Mouse (Mus musculus): ENCODE results near the gene Khsrp. TPM values are rescaled to one million over a fixed set of nuclear protein-coding genes. Genes with fewer than 3 reads are reported as not detected.
A peak's percentile ranks its signal among the peaks of the same experiment; 100 is the strongest.

The Khsrp gene
- polyA plus RNA-seq, 1 experiment, result 44.9 TPM

- peak; percentile 85 for DNase-seq (ENCODE audit: low read depth)
These were observed 42.3 kb downstream of the Khsrp start for GRCm38 (mm10) chr17:56988921-56989430.

- DNase-seq (ENCODE audit: low read depth), result no peak
These were observed 42.9 kb downstream of the Khsrp start for GRCm38 (mm10) chr17:56988441-56988840.

DNA sequence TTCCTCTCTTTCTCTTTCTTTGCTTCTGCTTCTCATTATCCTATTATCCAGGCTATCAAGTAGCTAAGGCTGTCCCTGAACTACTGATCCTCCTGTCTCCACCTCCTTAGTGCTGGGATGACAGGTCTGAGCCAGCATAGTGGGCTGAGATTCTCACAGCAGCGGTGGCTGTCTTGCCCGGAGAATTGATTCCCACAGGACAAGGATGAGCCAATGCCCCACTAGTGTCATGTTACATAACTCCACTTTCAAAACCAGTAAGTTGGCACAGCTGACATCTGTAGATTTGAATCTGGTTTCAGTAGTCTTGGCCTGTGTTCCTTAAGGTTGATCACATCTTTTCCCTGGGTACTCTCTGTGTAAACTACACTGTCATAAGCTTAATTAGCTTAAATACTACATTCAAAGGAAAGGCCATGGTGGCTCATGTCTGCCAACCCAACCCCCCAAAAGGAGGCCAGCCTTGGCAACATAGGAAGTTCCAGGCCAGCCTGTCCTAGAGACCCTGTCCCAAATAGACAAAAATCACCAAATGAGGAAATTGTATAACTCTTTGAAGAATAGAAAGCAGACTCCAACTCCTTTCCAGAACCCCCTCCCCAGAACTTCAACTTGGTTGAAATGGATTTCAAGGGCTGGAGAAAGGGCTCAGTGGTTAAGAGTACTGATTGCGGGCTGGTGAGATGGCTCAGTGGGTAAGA is 45.1 kb downstream of the Khsrp start:
- peak; percentile 59 for DNase-seq (ENCODE audit: low read depth)

- DNase-seq (ENCODE audit: low read depth), result no peak
These were observed 45.7 kb downstream of the Khsrp start for GRCm38 (mm10) chr17:56985656-56986055.

DNA sequence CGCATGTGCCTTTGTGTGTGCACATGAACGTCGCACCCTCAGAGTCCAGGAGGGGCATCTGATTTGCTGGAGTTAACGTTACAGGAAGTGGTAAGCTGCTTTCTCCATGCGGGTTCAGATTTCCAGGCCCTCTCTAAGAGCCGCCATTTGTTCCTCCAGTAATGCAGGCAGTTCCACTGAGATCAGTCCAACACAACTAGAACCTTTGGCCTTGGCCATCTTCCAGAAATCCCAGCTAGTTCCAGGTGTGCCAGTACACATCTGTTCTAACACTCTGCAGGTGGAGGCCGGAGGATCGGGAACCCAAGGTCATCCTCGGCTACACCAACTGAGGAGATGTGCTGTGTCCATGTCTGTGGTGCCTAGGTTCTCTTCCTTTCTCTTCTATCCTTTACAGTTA is 46.4 kb downstream of the Khsrp start:
- no peak for DNase-seq (ENCODE audit: low read depth)

DNA sequence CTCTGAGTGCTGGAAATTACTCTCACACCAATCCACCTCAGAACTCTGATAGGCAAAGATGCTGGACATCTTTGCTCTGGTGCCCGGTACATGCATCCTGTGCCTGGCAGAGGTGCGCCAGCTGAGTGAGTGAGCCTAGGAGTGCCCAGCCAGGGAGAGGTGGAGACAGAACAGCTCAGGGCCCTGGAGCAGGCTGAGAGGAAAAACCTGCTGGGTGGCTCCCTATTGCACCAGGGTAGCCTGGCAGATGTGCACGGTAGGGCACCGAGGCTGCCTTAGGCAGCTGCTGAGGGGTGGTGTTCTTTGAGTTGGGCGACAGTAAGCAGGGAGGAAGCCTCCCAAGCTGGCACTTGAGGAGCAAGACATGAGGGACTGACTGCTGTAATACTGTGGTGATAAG is 49.3 kb downstream of the Khsrp start, which contains the start of gene Acer1:
TSS of gene Acer1 (minus strand) at position 114 of the 400 bp plus-strand sequence.
- peak; percentile 58 for DNase-seq (ENCODE audit: low read depth)

DNA sequence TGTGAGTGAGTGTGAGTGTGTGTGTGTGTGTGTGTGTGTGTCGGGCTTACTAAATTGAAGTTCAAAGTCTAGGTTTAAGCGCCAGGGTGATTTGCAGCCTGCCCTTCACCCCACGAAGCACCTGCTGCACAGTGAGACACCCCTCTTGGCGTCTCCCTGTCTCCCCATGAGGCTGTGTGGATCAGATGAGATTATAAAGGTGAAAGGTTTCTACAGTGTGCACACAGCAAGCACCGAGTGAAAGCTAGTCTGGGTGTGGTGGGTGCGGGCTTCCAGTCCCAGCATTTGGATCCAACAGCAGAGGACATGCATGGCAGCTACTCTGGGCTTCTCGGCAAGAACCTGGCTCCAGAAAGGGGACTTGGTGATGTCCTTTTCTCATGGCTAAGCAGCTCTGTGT is 50.3 kb downstream of the Khsrp start:
- no peak for DNase-seq (ENCODE audit: low read depth)

DNA sequence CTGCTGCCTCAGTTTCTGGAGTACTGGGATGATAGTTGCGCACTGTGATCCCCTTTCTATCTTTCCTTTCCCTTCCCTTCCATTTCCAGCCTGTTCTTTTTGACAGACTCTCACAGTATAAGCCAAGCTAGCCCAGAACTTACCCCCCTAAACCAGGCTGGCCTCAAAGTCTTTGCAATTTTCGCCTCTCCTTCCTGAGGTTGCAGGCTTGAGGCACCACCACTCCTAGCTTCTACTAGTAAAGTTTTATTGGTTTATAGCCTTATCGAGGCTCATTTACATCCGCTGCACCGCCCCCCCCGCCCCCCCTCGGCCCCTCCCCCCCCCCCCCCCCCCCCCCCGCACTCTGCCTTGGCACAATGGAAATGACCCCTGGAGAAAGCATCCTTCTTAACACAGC is 51.8 kb downstream of the Khsrp start:
- DNase-seq (ENCODE audit: low read depth), result no peak

- DNase-seq (ENCODE audit: low read depth), result no peak
These were observed 54.6 kb downstream of the Khsrp start for GRCm38 (mm10) chr17:56976531-56977390.

- no peak for DNase-seq (ENCODE audit: low read depth)
These were observed 55.9 kb downstream of the Khsrp start for GRCm38 (mm10) chr17:56975391-56975790.

DNA sequence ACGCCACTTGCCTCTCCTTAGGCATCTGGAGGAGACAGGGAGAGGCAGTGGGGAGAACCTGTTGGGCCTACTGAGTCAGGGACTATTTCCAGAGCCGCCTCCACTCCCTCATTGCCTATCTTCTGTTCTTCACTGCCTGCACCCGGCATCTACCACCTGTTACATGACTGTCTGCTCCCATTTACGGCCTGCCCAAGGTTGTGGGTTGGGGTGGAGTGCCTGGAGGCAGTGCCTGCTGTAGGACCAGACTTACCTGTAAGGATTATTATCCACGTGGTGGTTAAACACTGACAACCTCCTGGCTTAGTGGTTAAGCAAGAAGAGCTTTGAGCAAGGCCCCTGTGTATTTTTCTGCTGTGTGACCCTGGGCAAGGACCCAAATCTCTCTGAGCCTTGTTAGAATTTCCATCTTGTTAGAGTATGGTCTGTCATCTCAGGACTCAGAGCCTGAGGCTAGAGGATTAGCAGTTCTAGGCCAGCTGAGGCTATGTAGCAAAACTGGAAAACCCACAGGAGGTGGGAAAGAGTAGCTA is 56.5 kb downstream of the Khsrp start:
- peak; percentile 85 for DNase-seq (ENCODE audit: low read depth)

GRCm38 (mm10) chr17:56973956-56974707 is 57.2 kb downstream of the Khsrp start:
- DNase-seq (ENCODE audit: low read depth), result no peak

Other genes with a start within 250 kb of the Khsrp start
- gene Rfx2, start 200.5 kb downstream of the Khsrp start, polyA plus RNA-seq (2012; rRNA removed), result 11.2 and 13.1 TPM in 2 replicates
- gene Acsbg2, start 157.1 kb downstream of the Khsrp start, polyA plus RNA-seq (2012; rRNA removed), result 0.74 and 1.5 TPM in 2 replicates
- gene 1700061G19Rik, start 156.0 kb downstream of the Khsrp start, polyA plus RNA-seq (2012; rRNA removed), result 0.23 and 0.38 TPM in 2 replicates
- gene Mllt1, start 96.1 kb downstream of the Khsrp start, polyA plus RNA-seq (2012; rRNA removed), result 33.6 and 36.4 TPM in 2 replicates
- not detected in 2 replicates for gene Acer1, start 49.4 kb downstream of the Khsrp start, polyA plus RNA-seq (2012; rRNA removed)
- 171 and 183 TPM in 2 replicates for gene Clpp, start 41.2 kb downstream of the Khsrp start, polyA plus RNA-seq (2012; rRNA removed)
- gene Alkbh7, start 34.2 kb downstream of the Khsrp start, polyA plus RNA-seq (2012; rRNA removed), result 32.3 and 38.3 TPM in 2 replicates
- not detected in 2 replicates for gene Pspn, start 31.5 kb downstream of the Khsrp start, polyA plus RNA-seq (2012; rRNA removed)
- gene Gtf2f1, start 20.2 kb downstream of the Khsrp start, polyA plus RNA-seq (2012; rRNA removed), result 32.5 and 37.8 TPM in 2 replicates
- 0.20 and 0.47 TPM in 2 replicates for gene Gm17949, start 20.1 kb downstream of the Khsrp start, polyA plus RNA-seq (2012; rRNA removed)
- 0.12 and 0.29 TPM in 2 replicates for gene Slc25a41, start 10.1 kb upstream of the Khsrp start, polyA plus RNA-seq (2012; rRNA removed)
- 38.7 and 47.6 TPM in 2 replicates for gene Crb3, start 27.6 kb upstream of the Khsrp start, polyA plus RNA-seq (2012; rRNA removed)
- gene Slc25a23, start 28.3 kb upstream of the Khsrp start, polyA plus RNA-seq (2012; rRNA removed), result 49.0 and 61.9 TPM in 2 replicates
- gene Dennd1c, start 47.0 kb upstream of the Khsrp start, polyA plus RNA-seq (2012; rRNA removed), result 5.0 and 5.4 TPM in 2 replicates
- gene Tubb4a, start 56.3 kb upstream of the Khsrp start, polyA plus RNA-seq (2012; rRNA removed), result 2.5 and 4.3 TPM in 2 replicates
- gene Tnfsf9, start 73.8 kb upstream of the Khsrp start, polyA plus RNA-seq (2012; rRNA removed), result 0.55 and 0.58 TPM in 2 replicates
- gene Cd70, start 118.3 kb upstream of the Khsrp start, polyA plus RNA-seq (2012; rRNA removed), result not detected in 2 replicates
- gene Tnfsf14, start 162.7 kb upstream of the Khsrp start, polyA plus RNA-seq (2012; rRNA removed), result 0.24 and 0.32 TPM in 2 replicates
- 194 and 273 TPM in 2 replicates for gene C3, start 196.6 kb upstream of the Khsrp start, polyA plus RNA-seq (2012; rRNA removed)
- 77.8 and 78.2 TPM in 2 replicates for gene Gpr108, start 216.9 kb upstream of the Khsrp start, polyA plus RNA-seq (2012; rRNA removed)
- gene Trip10, start 217.9 kb upstream of the Khsrp start, polyA plus RNA-seq (2012; rRNA removed), result 27.5 and 33.1 TPM in 2 replicates
- gene Vav1, start 247.6 kb upstream of the Khsrp start, polyA plus RNA-seq (2012; rRNA removed), result 2.9 and 3.1 TPM in 2 replicates